Mouse (Mus musculus): ENCODE measurements around the gene Creb5. TPM values are rescaled to one million over a fixed set of nuclear protein-coding genes. Genes with fewer than 3 reads are reported as not detected.

Creb5 gene
- polyA plus RNA-seq, 1 experiment from 2014 or later: 5.4 TPM

GRCm38 (mm10) chr6:53583234-53583875 lies 296.3 kb downstream of the Creb5 start:
- Histone ChIP-seq H3K9me3 (ENCODE audit: low read length) (no peaks in the 10 kb centered on the region), H3K4me1 (ENCODE audit: insufficient read depth, low read depth, low read length) (0 out of 2 replicates have a peak, but pooled peaks cover 3% of the 10 kb centered on the region), H3K9ac (replicated peaks; ENCODE audit: low read depth) (no peak overlapping the region), H3K27ac (ENCODE audit: low read length) (no peak overlapping the region), H3K27me3 (replicated peaks; ENCODE audit: insufficient read depth, low read length) (no peaks in the 10 kb centered on the region), H3K36me3 (ENCODE audit: insufficient read depth, low read length) (no peaks in the 10 kb centered on the region), H3K4me3 (ENCODE audit: low read depth, low read length) (no peak overlapping the region), H3K4me2 (replicated peaks; ENCODE audit: low read depth, low read length) (no peak overlapping the region)
- TF ChIP-seq CTCF (IDR thresholded peaks at IDR 0.05): no peak
- TF ChIP-seq EP300 (IDR thresholded peaks at IDR 0.05): no peak
- no peak for DNase-seq (ENCODE audit: low spot score)
- 61% methylated on average over 19 of the region's 19 CpGs for WGBS
- ATAC-seq: no peak

- TF ChIP-seq CTCF (IDR thresholded peaks at IDR 0.05): no peak
- TF ChIP-seq EP300 (IDR thresholded peaks at IDR 0.05): no peak
- no peaks in the 10 kb centered on the region for H3K9me3 ChIP-seq (ENCODE audit: low read length)
- H3K27me3 ChIP-seq (replicated peaks; ENCODE audit: insufficient read depth, low read length): no peaks in the 10 kb centered on the region
- no peak overlapping the region for H3K9ac ChIP-seq (replicated peaks; ENCODE audit: low read depth)
- 48% methylated on average over 10 of the region's 10 CpGs for WGBS
- no peak overlapping the region for H3K27ac ChIP-seq (ENCODE audit: low read length)
- no peak for ATAC-seq
- H3K36me3 ChIP-seq (ENCODE audit: insufficient read depth, low read length): no peaks in the 10 kb centered on the region
- DNase-seq (ENCODE audit: low spot score): no peak
- H3K4me2 ChIP-seq (replicated peaks; ENCODE audit: low read depth, low read length): no peak overlapping the region
- no peak overlapping the region for H3K4me3 ChIP-seq (ENCODE audit: low read depth, low read length)
- 0 out of 2 replicates have a peak, but pooled peaks cover 3% of the 10 kb centered on the region for H3K4me1 ChIP-seq (ENCODE audit: insufficient read depth, low read depth, low read length)
These were observed 297.8 kb downstream of the Creb5 start for GRCm38 (mm10) chr6:53584718-53585405.

- ATAC-seq (0 out of 2 replicates have a peak, but pooled peaks have one; percentile 62), DNase-seq (ENCODE audit: low spot score) (peak; percentile 36)
- TF ChIP-seq CTCF (IDR thresholded peaks at IDR 0.05) (no peak), EP300 (IDR thresholded peaks at IDR 0.05) (no peak)
- Histone ChIP-seq H3K4me3 (ENCODE audit: low read depth, low read length) (no peak overlapping the region), H3K4me2 (replicated peaks; ENCODE audit: low read depth, low read length) (0 out of 2 replicates have a peak overlapping the region, but pooled peaks have one; percentile 22), H3K36me3 (ENCODE audit: insufficient read depth, low read length) (no peaks in the 10 kb centered on the region), H3K4me1 (ENCODE audit: insufficient read depth, low read depth, low read length) (0 out of 2 replicates have a peak, but pooled peaks cover 1% of the 10 kb centered on the region), H3K9me3 (ENCODE audit: low read length) (no peaks in the 10 kb centered on the region), H3K27ac (ENCODE audit: low read length) (no peak overlapping the region), H3K9ac (replicated peaks; ENCODE audit: low read depth) (no peak overlapping the region), H3K27me3 (replicated peaks; ENCODE audit: insufficient read depth, low read length) (no peaks in the 10 kb centered on the region)
- WGBS: 67% methylated on average over 6 of the region's 6 CpGs
These were observed 302.7 kb downstream of the Creb5 start for GRCm38 (mm10) chr6:53589746-53590145.

- H3K4me1 ChIP-seq (ENCODE audit: insufficient read depth, low read depth, low read length): no peaks in the 10 kb centered on the region
- TF ChIP-seq CTCF (IDR thresholded peaks at IDR 0.05) (no peak), EP300 (IDR thresholded peaks at IDR 0.05) (no peak)
- H3K36me3 ChIP-seq (ENCODE audit: insufficient read depth, low read length): no peaks in the 10 kb centered on the region
- H3K4me3 ChIP-seq (ENCODE audit: low read depth, low read length): no peak overlapping the region
- H3K27me3 ChIP-seq (replicated peaks; ENCODE audit: insufficient read depth, low read length): no peaks in the 10 kb centered on the region
- H3K27ac ChIP-seq (ENCODE audit: low read length): no peak overlapping the region
- DNase-seq (ENCODE audit: low spot score) (peak; percentile 41), ATAC-seq (no peak)
- H3K4me2 ChIP-seq (replicated peaks; ENCODE audit: low read depth, low read length): no peak overlapping the region
- WGBS: 75% methylated on average over 5 of the region's 5 CpGs
- no peaks in the 10 kb centered on the region for H3K9me3 ChIP-seq (ENCODE audit: low read length)
- H3K9ac ChIP-seq (replicated peaks; ENCODE audit: low read depth): no peak overlapping the region
These were observed 305.2 kb downstream of the Creb5 start for GRCm38 (mm10) chr6:53592230-53592629.

GRCm38 (mm10) chr6:53593603-53594002 lies 306.5 kb downstream of the Creb5 start:
- 55% methylated on average over 4 of the region's 4 CpGs for WGBS
- no peak for DNase-seq (ENCODE audit: low spot score)
- Histone ChIP-seq H3K4me3 (ENCODE audit: low read depth, low read length) (no peak overlapping the region), H3K4me1 (ENCODE audit: insufficient read depth, low read depth, low read length) (no peaks in the 10 kb centered on the region), H3K27ac (ENCODE audit: low read length) (no peak overlapping the region), H3K27me3 (replicated peaks; ENCODE audit: insufficient read depth, low read length) (no peaks in the 10 kb centered on the region), H3K4me2 (replicated peaks; ENCODE audit: low read depth, low read length) (no peak overlapping the region), H3K36me3 (ENCODE audit: insufficient read depth, low read length) (no peaks in the 10 kb centered on the region), H3K9ac (replicated peaks; ENCODE audit: low read depth) (no peak overlapping the region), H3K9me3 (ENCODE audit: low read length) (no peaks in the 10 kb centered on the region)
- TF ChIP-seq EP300 (IDR thresholded peaks at IDR 0.05): no peak
- no peak for TF ChIP-seq CTCF (IDR thresholded peaks at IDR 0.05)
- ATAC-seq: no peak

GRCm38 (mm10) chr6:53594316-53594715 lies 307.2 kb downstream of the Creb5 start:
- WGBS: 90% methylated on average over 4 of the region's 4 CpGs
- Histone ChIP-seq H3K27me3 (replicated peaks; ENCODE audit: insufficient read depth, low read length) (no peaks in the 10 kb centered on the region), H3K9ac (replicated peaks; ENCODE audit: low read depth) (no peak overlapping the region), H3K36me3 (ENCODE audit: insufficient read depth, low read length) (no peaks in the 10 kb centered on the region), H3K4me3 (ENCODE audit: low read depth, low read length) (no peak overlapping the region), H3K9me3 (ENCODE audit: low read length) (no peaks in the 10 kb centered on the region), H3K27ac (ENCODE audit: low read length) (no peak overlapping the region), H3K4me1 (ENCODE audit: insufficient read depth, low read depth, low read length) (no peaks in the 10 kb centered on the region), H3K4me2 (replicated peaks; ENCODE audit: low read depth, low read length) (no peak overlapping the region)
- ATAC-seq: no peak
- DNase-seq (ENCODE audit: low spot score): no peak
- TF ChIP-seq EP300 (IDR thresholded peaks at IDR 0.05) (no peak), CTCF (IDR thresholded peaks at IDR 0.05) (no peak)

All from lung, postnatal 0 days (tissue).